Mouse (Mus musculus) CH12.LX (cell line): ENCODE measurements around the gene Gad1.

Experiments
- BHLHE40 ChIP-seq: IDR thresholded peaks from 2 replicates; pipeline ENCODE4 v1.6.1; 2011; ENCODE audit warnings: mild to moderate bottlenecking, low read depth, low read length, improper control_type of control experiment
- CTCF ChIP-seq, 2 experiments: IDR thresholded peaks in 1 of 2; conservative IDR thresholded peaks in 1 of 2; 2 replicates each; pipeline ENCODE4 v1.5.1; 2011 to 2012; ENCODE audit warnings: low read depth in 2 of 2, low read length in 2 of 2, improper control_type of control experiment in 1 of 2, inconsistent platforms in 1 of 2, mild to moderate bottlenecking in 1 of 2, moderate library complexity in 1 of 2
- EP300 ChIP-seq: IDR thresholded peaks from 2 replicates; pipeline ENCODE4 v1.6.1; 2011; ENCODE audit warnings: low read length, improper control_type of control experiment
- IRF4 ChIP-seq: IDR thresholded peaks from 2 replicates; pipeline ENCODE4 v1.6.1; 2014; ENCODE audit warnings: low read depth, mild to moderate bottlenecking, inconsistent platforms, low read length, improper control_type of control experiment
- MYC ChIP-seq: IDR thresholded peaks from 2 replicates; pipeline ENCODE4 v1.6.1; 2011; ENCODE audit warnings: low read depth, mild to moderate bottlenecking, improper control_type of control experiment, low read length
- NELFE ChIP-seq: IDR thresholded peaks from 2 replicates; pipeline ENCODE4 v1.6.1; 2011; ENCODE audit warnings: low read depth, low read length, improper control_type of control experiment
- NRF1 ChIP-seq: IDR thresholded peaks from 2 replicates; pipeline ENCODE4 v1.6.1; 2014; ENCODE audit warnings: low read depth, mild to moderate bottlenecking, inconsistent platforms, low read length, improper control_type of control experiment, moderate library complexity
- POLR2A ChIP-seq: IDR thresholded peaks from 2 replicates; pipeline ENCODE4 v1.6.1; 2011; ENCODE audit warnings: low read depth, mild to moderate bottlenecking, improper control_type of control experiment, low read length
- SMC3 ChIP-seq: IDR thresholded peaks from 2 replicates; pipeline ENCODE4 v1.6.1; 2011; ENCODE audit warnings: low read depth, low read length, improper control_type of control experiment
- USF1 ChIP-seq: IDR thresholded peaks from 2 replicates; pipeline ENCODE4 v1.6.1; 2014; ENCODE audit warnings: low read depth, mild to moderate bottlenecking, inconsistent platforms, low read length, improper control_type of control experiment
- USF2 ChIP-seq: conservative IDR thresholded peaks from 2 replicates; pipeline ENCODE4 v1.6.1; 2011; ENCODE audit warnings: low read depth, low read length, improper control_type of control experiment
- ZC3H11A ChIP-seq: IDR thresholded peaks from 2 replicates; pipeline ENCODE4 v1.6.1; 2012; ENCODE audit warnings: low read depth, mild to moderate bottlenecking, inconsistent platforms, low read length, improper control_type of control experiment
- ZNF384 ChIP-seq: IDR thresholded peaks from 2 replicates; pipeline ENCODE4 v1.6.1; 2012; ENCODE audit warnings: low read depth, low read length, improper control_type of control experiment, inconsistent platforms

DNA sequence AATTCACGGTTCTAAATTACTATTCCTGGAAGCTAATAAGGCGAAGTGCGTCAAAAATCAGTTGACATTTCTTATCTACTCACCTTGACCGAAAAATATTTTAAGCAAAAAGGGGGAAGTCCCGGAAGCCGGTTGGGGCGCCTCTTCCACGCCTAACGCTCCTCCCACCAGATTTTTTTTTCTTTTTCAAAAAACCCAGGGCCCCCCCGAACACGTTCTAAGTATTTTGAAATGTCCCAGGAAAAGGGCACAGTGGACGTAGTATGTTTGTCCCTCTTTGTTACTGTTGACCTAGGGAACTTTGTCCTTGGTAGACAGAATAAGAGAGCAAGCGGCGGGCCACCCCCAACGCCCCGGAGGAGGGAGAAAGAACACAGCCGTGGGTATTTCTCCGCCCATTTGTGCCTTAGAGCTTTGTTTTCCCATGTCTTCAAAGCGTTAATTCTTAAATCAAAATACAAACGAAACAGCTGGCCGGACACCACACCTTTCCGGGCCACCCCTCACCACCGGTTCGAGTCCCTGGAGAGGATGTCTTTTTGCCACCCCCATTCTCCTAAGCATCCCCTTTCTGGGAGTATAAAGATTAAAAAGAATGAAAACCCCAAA is 6.1 kb downstream of the Gad1 start:
- TF ChIP-seq SMC3 (no peak), MYC (no peak), ZNF384 (peak; percentile 93), BHLHE40 (no peak), IRF4 (no peak), EP300 (no peak), CTCF (conservative IDR thresholded peaks at IDR 0.05 in 1 of 2, IDR thresholded peaks at IDR 0.05 in 1 of 2; ENCODE audit: low read depth in 2 of 2, low read length in 2 of 2) (no peak), NRF1 (no peak), POLR2A (no peak), USF2 (no peak), USF1 (no peak), ZC3H11A (no peak), NELFE (no peak)
